Mouse (Mus musculus): ENCODE data around the gene Sox21.

Gene Sox21

DNA sequence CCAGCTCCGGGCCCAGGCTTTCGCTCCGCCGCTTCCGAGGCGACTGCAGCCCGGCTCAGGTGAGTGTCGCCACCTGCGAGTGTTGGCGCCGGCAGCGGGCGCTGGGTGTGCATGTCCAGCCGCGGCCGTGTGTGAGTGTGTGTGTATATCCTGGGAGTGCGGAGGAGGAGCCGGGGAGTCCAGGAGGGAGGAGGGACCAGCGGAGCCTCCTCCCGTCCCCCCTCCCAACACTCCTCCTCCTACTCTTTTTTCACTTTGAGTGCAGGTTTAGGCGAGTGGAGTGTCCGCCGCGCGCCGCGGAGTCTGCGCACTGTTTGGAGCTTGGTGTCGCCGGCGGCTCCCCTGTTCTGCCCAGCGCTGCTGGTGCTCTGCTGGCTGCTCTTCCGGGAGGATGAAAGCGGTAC lies at the start of gene Sox21:
Sox21 (minus strand) TSS at position 145 of the 404 bp plus-strand sequence.
- DNase-seq (ENCODE audit: extremely low spot score): no peak

DNA sequence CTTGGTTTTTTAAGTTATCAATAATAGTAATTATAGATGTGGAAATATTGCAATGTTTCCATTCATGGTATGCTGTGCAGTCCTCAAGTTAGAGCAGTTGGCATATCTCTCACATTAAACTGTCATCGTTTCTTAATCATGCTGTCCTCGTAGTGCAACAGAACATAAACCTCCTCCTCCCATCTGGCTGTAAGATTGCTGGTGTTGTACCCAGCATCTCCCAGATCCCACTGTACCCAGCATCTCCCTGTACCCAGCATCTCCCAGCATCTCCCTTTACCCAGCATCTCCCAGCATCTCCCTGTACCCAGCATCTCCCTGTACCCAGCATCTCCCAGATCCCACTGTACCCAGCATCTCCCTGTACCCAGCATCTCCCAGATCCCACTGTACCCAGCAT lies 49.3 kb upstream of the Sox21 start:
- DNase-seq (ENCODE audit: extremely low spot score): no peak

DNA sequence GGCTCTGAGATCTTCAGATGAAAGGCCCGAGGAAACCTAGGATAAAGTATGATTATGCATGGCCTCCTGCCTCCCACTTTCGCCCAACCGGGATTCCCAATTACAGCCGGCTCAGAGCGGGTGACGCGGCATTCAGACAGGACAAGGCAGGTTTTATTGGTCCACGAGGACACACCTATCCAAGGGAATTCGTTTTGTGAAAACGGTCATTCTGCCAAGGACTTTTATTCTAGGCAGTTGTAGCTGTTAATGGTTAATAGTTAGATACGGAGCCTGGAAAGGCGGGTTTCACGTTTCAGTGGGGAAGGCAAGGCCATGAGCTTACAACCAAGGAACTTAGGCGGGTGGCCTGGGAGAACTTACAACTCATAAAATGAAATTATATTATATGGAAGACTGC lies 46.1 kb upstream of the Sox21 start:
- no peak for DNase-seq (ENCODE audit: extremely low spot score)

DNA sequence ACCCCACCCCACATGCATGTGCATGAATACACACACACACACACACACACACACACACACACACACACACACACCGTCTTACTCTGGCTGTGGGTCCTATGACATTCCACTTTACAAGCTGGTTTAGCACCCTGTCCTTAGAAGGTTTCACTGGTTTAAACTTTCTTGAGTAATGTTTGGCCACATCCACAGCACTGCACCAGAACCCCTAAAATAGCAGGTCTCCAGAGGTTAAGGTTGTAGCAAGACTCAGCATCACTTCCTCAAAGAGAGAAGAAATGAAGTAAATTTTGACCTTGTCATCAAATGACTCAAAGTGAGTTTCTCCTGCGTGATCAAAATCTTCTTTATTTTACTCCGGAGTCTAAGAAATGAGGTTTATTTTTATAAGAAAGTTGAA lies 45.4 kb upstream of the Sox21 start:
- DNase-seq (ENCODE audit: extremely low spot score): no peak

DNA sequence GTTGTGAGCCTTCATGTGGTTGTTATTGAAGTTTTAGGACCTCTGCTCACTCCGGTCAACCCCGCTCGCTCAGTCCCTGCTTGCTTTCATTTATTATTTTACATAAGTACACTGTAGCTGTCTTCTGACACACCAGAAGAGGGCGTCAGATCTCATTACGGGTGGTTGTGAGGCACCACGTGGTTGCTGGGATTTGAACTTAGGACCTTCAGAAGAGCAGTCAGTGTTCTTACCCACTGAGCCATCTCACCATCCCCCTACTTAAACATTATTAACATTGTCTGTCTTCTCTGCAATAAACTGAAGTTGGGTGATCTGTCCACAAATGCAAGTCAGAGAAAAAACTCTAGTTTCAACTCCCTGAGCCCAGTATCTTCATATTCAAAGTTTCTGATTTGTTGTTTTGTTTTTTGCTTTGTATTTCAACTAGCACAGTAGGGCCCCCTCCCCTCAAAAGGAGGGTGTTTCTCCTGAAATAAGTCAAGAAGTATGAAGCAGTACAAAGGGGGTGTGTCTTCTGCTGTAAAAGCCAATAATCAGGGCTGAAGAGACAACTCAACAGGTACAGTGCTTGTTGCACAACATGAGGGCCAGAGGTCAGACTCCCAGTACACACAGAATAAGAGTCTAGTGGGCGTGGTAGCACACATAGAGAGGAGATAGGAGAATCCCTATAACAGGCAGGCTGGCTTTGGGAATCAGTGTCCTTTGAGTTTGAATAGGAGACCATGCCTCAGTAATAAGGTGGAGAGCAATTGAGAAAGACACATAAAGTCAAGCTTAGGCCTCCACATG lies 41.1 kb upstream of the Sox21 start:
- no peak for DNase-seq (ENCODE audit: extremely low spot score)

DNA sequence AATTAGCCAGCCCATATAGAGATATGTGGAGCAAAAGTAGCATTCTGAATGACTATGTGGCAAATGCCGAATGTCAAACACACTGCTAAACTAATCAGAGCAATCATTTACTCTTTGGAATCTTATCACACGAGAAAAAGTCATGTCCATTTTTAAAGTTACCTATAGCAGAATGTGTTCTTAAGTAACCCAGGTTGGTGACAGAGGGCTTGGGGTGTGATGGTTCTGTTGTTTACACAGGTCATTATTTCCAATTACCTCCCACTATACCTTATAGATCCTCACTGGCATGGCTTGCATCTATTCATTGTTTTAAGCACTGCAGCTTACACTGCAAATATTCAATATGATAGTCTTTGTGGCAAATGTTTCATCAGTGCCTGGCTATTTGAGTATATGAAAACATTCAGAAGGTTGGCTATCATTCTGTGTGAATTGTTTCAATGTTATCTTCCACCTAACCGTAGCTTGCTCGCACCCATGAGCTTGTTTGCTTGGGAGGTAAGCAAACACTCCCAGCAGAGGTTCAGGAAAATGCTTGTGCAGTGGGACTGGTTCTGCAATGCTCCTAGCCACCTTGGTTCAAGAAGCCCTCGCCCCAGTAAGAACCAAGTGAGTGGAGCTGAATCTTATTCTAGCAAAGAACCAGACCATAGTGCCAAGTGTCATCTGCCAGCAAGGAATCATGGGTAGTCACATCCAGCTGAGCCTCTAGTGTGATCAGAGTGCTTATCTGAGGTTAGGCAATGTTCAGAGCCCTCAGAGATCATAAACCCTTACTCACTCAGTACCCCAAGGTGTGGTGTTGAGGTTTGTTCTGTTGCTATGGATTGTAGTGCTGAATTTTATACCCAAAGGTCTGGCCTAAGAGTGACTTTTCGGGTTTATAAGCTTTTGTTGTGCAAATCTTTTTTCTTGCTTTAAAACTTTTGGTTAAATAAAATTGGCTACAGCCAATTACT lies 36.0 kb upstream of the Sox21 start:
- no peak for DNase-seq (ENCODE audit: extremely low spot score)

DNA sequence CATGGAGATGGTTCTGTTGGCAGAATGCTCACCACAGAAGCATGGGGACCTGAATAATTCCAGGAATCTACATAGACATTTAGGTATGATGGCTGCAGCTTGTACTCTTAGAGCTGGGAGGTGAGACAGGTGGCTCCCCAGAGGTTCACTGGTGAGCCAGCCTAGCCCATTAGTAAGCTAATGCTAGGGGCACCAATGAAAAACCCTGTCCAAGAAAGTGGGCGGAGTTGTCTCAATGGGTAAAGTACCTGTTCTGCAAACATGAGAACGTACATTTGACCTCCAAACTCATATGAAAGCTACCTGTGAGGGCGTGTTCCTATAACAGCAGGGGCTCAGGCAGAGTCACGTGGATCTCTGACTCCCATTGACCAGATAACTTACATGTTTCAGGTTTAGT lies 32.0 kb upstream of the Sox21 start:
- DNase-seq (ENCODE audit: extremely low spot score): no peak

DNA sequence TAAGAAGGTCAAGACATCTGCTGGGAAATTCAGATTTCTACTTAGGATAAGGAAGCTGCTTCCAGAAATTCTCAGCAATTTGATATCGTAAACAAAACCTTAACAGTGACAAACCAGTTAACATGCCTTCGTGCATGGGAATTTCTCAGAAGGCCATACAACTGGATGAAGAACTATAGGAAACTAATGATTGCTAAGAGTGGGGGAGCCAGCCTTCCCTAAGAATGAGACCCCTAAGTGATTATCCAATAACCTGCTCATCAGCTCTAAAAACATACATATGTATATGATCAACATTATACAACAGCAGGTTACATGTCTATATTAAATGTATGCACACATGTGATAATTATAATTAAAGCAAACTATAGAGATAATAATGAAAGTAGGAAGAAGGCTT lies 29.8 kb upstream of the Sox21 start, which contains the start of gene Gm9376:
Gm9376 (plus strand) TSS at position 301 of the 400 bp plus-strand sequence.
- no peak for DNase-seq (ENCODE audit: extremely low spot score)

DNA sequence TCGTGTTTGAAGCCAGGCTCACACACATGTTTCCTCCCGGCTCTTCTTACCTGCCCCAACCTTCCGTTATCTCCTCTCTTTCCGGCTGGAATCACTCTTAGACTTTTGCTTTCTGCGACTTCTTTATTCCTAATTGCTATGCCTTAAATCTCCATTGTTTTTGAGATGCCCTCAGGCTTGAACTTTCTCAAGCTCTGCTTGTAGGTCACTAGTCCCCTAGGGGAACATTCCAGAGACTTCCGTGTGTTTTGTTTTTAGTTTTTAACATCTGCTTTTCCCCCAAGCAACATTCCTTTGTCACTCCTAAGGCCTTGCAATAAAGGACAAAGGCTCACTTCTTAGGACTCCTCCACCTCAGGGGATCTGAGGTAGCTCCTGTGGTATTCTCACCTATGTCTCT lies 16.6 kb upstream of the Sox21 start:
- no peak for DNase-seq (ENCODE audit: extremely low spot score)

DNA sequence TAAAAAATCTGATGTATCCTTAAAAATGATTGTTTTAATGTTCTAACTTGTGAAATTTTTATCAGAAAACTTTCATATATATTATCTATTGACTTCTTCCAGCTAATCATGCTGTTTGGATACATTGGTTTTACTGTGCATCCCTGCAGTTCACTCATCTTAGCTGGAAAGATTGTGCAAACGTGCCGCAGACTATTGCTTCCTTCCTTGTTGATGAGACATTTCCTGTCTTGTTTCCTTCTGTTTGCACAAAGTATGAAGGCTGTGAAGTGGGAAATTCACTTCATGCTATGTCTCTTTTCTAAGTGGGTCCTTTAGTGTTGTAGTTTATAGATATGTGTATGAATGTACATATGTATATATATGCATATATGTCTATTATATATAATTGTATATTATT lies 4.6 kb upstream of the Sox21 start:
- DNase-seq (ENCODE audit: extremely low spot score): no peak

DNA sequence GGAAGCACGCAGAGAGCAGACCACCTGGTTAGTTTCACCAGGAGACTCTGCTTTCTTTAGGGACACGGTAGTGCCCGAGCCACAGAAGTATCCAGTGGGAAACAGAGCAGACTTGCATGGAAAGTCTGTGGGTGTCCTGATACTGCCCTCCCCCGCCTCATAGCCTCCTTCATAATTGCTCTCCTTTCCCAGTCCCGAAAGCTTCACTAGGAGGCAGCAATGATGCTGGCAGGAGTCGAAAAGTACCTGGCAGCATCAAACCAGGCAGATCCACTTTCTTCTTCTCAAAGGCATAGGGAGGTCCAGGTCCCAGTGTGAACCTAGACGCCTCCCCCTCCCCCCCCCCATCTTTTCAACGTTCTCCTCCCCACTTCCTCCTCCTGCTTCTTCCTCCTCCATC lies 2.5 kb upstream of the Sox21 start:
- no peak for DNase-seq (ENCODE audit: extremely low spot score)

DNA sequence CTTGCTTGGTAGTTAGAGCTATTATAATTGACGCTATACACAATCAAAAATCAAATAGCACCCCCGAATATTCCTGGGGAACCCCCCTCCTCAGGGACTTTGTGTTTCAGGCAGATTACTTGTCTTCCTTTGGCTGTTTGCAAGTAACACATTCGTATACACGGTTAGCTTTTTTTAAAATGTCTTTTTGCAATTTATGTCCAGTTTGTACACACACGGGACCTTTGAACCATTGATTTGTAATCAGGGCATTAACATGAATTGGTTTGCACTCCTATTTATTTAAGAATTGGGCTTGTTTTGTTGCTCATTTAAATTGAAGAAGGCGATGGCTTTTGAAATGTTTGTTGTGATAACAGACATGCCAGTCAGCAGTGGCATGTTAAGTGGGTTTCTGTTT lies 956 bp upstream of the Sox21 start:
- DNase-seq (ENCODE audit: extremely low spot score): peak; percentile 15

DNA sequence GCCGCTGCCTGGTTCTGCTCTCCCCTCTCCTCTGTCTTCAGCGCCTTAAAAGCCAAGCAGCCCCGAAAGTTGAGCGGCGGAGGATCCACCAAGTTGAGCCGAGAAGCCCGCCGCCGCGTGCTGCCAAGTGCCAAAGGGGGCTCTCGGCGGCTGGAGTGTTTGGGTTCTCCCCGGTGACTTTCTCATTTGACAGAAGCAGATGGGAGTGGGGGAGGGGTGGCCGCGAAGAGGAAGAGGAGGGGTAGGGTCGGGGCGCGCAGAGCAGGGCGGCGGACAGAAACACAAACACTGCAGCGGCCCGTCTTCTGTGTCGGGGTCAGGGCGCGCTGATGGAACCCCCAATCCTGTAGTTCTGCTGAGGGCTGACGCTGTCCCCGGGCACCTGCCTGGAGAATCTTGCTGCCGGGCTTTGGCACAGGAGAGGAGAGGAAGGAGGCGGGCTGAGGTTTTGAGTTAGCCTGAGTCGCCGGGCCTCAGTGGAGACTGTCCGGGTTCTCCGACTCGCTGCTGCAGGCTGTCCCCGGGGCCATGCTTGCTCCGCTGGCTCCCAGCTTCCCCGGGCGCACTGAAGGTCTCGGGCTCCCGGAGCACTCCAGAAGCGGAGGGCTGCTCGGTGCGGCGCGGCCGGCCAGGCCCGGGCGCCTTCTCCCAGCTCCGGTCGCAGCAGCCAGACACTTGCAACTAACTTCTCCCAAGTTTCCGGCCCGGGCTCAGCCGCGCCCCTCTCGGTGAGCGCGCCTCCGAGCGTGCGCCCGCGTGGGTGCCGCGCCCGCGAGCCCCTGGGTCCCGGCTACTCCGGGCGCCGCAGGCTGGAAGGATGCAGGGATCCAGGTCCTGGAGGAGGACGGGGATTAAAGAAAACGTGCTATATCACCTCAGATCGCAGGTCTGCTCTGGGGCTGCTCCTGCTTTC lies 601 bp downstream of the Sox21 start:
- DNase-seq (ENCODE audit: extremely low spot score): peak; percentile 85

DNA sequence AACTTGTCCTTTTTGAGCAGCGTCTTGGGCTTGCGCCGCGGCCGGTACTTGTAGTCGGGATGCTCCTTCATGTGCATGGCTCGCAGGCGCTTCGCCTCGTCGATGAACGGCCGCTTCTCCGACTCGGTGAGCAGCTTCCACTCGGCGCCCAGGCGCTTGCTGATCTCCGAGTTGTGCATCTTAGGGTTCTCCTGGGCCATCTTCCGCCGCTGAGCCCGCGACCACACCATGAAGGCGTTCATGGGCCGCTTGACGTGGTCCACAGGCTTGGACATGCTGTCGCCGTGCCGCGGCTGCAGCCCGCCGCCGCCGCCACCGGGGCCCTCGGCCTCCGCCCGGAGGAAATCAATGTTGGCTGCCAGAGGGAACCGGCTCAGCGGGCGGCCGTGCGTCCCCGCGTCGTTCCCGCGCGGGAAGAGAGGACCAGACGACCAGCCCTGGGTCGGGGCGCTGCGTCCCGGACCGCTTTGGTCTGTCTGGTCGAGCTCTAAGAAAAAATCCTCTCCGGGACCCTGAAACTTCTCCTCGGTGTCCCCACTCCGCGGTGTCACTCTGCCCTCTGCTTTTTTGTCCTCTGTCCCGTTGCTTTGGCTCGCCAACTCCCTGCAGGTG lies 1.4 kb downstream of the Sox21 start:
- DNase-seq (ENCODE audit: extremely low spot score): no peak

DNA sequence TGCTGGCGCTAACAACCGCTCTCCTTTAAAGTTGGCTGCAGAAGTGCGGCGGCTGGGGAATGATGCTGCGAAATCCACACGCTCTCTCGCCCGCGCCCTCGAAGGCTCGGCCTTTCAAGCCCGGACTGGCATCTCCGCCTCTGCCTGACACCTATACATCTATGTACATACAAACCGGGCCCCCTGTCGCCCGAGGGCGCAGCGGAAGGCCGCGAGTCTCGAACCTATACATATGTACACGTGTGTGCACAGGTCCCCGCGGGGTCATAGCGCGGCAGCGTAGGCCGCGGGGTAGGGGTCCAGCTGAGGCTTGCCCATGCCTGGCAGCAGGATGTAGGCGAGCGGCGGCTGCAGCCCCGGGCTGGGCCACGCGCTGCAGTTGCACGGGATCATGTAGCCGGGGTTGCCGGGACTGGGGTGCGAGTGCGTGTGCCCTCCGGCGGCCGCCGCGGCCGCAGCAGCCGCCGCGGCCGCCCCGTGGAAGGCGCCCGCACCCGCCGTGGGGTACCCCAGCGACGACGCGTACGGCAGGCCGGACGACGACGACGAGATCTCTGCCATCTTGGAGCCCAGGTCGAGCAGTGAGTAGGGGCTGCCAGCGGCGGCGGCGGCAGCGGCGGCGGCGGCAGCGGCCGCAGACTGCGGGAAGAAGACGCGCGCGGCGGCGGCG lies 2.2 kb downstream of the Sox21 start:
- DNase-seq (ENCODE audit: extremely low spot score): no peak

DNA sequence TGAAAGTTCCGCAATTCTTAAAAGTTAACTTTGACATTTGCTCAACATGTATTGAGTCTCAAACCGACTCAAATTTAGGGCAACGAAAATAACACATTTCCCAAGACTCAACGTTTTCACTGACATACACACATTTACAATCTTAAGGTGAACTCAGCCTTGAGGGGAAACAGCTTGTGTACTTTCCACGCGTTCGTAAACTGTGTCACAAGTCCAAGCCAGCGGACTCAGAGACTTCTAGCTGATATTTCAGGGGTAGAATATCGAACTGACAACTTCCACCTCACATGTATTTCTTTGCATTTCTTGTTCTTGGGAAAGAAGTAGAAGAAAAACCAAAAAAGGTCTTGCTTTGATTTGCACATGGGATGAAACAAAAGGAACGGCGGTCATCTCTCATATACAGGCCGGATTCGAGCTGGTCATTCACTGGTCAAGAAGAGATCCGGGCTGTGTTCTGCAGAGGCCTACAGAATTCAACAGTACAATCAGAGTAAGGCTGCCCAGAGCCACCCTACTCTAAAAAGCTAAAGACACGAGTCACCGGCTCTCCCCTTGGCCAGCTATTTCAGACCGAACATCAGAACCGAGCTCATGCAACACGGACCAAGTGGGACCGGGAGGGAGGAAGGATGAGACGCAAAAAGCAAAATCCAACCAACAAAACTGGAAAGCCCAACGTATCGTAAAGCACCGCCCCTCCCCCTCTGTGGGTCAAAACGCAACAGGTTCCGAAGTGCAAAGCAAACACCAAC lies 2.9 kb downstream of the Sox21 start:
- DNase-seq (ENCODE audit: extremely low spot score): peak; percentile 64

DNA sequence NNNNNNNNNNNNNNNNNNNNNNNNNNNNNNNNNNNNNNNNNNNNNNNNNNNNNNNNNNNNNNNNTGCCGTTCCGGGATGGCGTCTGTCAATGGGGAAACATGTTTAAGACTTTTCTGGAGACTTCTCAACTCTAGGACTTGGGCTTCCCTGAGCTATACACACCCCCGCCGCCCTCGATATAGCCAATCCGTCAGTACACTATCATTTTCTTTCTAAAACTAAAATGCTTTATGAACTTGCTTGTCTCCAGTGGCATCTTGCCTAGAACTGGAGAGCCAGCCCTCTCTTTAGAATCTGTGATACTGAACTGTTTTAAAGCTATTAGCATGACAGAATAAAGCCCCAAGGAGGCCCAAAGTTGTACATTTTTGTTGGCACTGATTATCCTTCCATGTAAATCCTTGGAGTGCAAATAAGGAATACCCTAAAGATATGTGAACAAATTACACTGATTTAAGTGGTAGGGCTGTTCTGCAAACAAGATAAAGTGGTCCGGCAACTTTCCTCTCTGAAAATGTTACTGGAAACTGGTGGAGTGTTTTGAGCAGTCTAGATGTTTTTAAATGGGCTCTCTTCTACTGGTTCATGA lies 4.4 kb downstream of the Sox21 start:
- peak; percentile 54 for DNase-seq (ENCODE audit: extremely low spot score)

DNA sequence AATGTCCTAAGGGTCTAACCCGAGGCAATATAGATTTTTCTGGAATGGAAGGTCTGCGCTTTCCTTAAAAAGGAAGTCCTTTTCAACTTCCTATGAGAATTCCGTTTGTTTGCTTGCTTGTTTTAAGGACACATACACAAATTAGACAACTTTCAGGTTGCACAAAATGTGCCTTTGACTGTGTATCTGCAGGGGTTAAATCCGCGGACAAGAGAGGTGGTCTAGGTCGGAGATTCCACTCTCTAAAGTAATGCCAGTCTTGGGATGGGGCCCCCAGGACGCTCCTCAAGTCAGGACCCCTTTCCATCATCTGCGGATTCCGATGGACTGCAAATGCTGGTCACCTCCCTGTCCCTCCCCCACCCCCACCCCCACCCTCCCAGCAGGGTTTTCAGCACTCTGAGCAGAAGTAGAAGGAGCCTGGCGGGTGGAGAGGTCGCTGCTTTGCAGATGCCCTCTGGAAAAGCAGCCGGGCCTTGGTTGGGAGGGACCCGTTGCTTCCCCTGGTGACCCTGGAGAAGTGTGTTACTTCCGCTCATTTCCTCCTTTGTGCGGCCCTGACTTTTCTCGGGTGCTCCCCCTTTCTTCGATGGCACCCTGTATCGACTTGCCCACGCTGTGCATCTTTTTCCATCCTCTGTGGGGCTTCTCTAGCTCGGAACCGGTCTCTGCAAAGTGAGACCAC lies 10.2 kb downstream of the Sox21 start:
- DNase-seq (ENCODE audit: extremely low spot score): peak; percentile 64

DNA sequence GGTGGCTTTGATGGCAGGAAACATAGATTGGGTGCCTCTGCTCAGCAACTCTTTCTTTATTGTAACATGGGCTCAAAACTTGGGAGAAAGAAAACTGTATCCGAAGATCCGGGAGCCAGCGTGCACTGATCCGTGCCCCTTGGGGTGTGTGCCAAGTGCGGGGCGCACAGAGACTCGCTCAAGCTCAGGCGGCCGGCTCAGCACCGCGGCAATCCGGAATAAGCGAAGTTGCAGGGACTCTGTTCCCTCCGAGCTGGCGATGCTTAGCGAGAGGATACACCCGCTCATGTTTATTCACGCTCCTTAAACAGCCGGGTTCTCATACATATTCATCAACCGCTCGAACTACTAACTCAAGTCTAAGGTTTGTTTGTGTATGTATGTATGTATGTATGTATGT lies 10.9 kb downstream of the Sox21 start:
- peak; percentile 57 for DNase-seq (ENCODE audit: extremely low spot score)
